Mouse (Mus musculus): ENCODE results near the gene Fau. TPM values are rescaled to one million over a fixed set of nuclear protein-coding genes. Genes with fewer than 3 reads are reported as not detected.

Fau gene
- polyA plus RNA-seq, 1 experiment from 2014 or later, result 781 TPM

DNA sequence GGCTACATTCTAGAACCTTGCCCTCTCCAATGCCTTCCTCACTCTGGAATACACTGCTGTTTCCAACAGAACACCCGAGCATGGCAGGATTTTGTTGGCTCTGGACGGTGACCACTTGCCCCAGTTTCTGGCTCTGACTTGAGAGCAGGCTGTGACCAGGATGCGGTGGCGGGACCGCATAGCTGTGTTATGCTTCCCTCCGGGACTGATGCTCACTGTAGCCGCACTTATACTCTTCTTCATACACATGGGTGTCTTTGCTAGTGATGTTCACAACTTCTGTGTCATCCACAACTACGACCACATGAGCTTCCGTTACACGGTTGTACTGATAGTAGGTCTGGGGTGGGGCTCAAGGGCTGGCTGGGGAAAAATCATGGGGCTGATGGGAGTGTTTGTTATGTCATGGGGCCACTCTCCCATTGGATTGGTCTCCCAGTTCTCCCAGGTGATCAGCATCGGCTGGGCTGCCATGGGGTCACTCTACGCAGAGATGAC, 22.4 kb downstream of the Fau start, which contains the start of gene Tmem262:
Tmem262 (plus strand) TSS at position 51 of the 498 bp plus-strand sequence.
- ATAC-seq (ENCODE audit: low FRiP score) (no peak), DNase-seq (ENCODE audit: low spot score, missing footprints) (no peak)
- Histone ChIP-seq H3K4me2 (no peak within 1 kb of the TSS), H3K27ac (ENCODE audit: low read depth, low read length) (no peak within 1 kb of the TSS), H3K9me3 (ENCODE audit: control insufficient read depth, low read length) (no peaks in the 10 kb centered on the region), H3K4me3 (ENCODE audit: low read depth, low read length) (no peak within 1 kb of the TSS), H3K4me1 (ENCODE audit: control insufficient read depth, insufficient read depth, low read length) (peaks cover 14% of the 10 kb centered on the region), H3K9ac (ENCODE audit: low read length) (no peak within 1 kb of the TSS), H3K36me3 (ENCODE audit: control insufficient read depth, insufficient read depth, low read length) (peaks cover 11% of the 10 kb centered on the region), H3K27me3 (ENCODE audit: control insufficient read depth, insufficient read depth, low read length) (no peaks in the 10 kb centered on the region)
- WGBS, result 93% methylated on average over 12 of the region's 12 CpGs

DNA sequence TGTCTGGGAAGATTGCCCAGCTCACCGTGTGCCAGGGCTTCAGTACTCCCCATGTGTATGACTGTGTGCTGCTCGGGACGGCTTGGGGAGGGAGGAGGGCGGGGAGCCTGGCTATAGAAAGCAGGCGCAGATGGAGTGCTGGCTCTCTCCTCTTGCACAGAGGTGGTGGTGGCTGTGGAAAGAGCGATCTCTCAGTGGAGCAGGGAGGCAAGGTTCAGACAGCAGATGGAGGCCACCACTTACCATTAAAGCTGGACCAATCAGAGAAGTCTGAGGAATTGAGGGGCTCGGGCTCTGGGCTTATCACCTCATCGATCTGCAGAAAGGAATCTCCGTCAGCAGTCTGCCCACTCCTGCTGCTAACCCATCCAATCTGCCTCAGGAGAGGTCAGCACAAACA, 24.5 kb downstream of the Fau start, which contains the start of gene Gm28374:
Gm28374 (minus strand) TSS at position 101 of the 400 bp plus-strand sequence.
- H3K4me1 ChIP-seq (ENCODE audit: control insufficient read depth, insufficient read depth, low read length), result peaks cover 12% of the 10 kb centered on the region
- DNase-seq (ENCODE audit: low spot score, missing footprints) (no peak), ATAC-seq (ENCODE audit: low FRiP score) (no peak)
- WGBS, result 91% methylated on average over 9 of the region's 9 CpGs
- H3K36me3 ChIP-seq (ENCODE audit: control insufficient read depth, insufficient read depth, low read length), result peaks cover 11% of the 10 kb centered on the region
- no peak within 1 kb of the TSS for H3K4me2 ChIP-seq
- no peak within 1 kb of the TSS for H3K27ac ChIP-seq (ENCODE audit: low read depth, low read length)
- H3K27me3 ChIP-seq (ENCODE audit: control insufficient read depth, insufficient read depth, low read length), result no peaks in the 10 kb centered on the region
- no peak within 1 kb of the TSS for H3K4me3 ChIP-seq (ENCODE audit: low read depth, low read length)
- no peaks in the 10 kb centered on the region for H3K9me3 ChIP-seq (ENCODE audit: control insufficient read depth, low read length)
- H3K9ac ChIP-seq (ENCODE audit: low read length), result no peak within 1 kb of the TSS

DNA sequence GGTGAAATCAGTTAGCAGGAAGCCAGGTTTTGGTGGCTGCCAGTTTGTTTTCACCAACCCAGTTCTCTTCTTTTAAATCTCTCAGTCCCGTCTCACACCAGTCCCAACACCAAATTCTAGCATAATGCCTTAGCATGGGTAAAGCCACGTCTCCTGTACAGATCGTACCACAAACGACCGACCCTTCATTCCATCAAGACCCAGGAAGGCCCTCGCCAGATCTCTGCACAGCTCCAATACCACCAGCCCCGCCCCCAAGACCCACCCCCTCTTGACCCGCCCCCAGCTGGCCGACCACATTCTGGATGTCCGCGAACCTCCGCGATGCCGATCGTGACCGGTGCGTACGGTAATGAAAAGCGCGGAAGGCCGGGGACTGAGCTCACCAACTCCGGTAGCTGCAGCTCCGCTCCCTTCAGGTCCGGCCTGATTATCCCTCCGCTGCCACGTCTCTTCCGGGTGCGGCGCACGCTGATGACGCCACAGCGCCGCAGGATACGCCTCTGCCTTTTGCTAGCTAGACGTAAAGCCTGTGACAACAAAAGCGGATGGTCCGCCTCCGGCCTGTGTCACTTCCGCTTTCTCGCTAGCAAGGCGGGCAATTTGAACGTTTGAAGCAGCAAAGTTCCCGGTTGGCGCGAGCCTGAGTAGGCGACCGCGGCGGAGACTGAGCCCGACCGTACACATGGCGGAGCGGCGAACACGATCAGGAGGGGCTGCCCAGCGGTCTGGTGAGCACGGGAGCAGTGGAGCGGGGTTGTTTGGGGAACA, 27.0 kb downstream of the Fau start, which contains the start of the genes Zfpl1 and Cdca5:
Zfpl1 (minus strand) TSS at position 479 of the 771 bp plus-strand sequence.
Cdca5 (plus strand) TSS at position 506 of the 771 bp plus-strand sequence.
- peak; percentile 92 for ATAC-seq (ENCODE audit: low FRiP score)
- Histone ChIP-seq H3K36me3 (ENCODE audit: control insufficient read depth, insufficient read depth, low read length) (peaks cover 12% of the 10 kb centered on the region), H3K27me3 (ENCODE audit: control insufficient read depth, insufficient read depth, low read length) (no peaks in the 10 kb centered on the region), H3K4me3 (ENCODE audit: low read depth, low read length) (peak within 1 kb of the TSS; percentile 80), H3K4me2 (peak within 1 kb of the TSS; percentile 80), H3K9ac (ENCODE audit: low read length) (peak within 1 kb of the TSS; percentile 77), H3K27ac (ENCODE audit: low read depth, low read length) (peak within 1 kb of the TSS; percentile 30; the same call in 1 of the 2 replicates), H3K9me3 (ENCODE audit: control insufficient read depth, low read length) (no peaks in the 10 kb centered on the region), H3K4me1 (ENCODE audit: control insufficient read depth, insufficient read depth, low read length) (peaks cover 12% of the 10 kb centered on the region)
- under 1% methylated on average over 58 of the region's 58 CpGs for WGBS
- DNase-seq (ENCODE audit: low spot score, missing footprints), result peak; percentile 100

DNA sequence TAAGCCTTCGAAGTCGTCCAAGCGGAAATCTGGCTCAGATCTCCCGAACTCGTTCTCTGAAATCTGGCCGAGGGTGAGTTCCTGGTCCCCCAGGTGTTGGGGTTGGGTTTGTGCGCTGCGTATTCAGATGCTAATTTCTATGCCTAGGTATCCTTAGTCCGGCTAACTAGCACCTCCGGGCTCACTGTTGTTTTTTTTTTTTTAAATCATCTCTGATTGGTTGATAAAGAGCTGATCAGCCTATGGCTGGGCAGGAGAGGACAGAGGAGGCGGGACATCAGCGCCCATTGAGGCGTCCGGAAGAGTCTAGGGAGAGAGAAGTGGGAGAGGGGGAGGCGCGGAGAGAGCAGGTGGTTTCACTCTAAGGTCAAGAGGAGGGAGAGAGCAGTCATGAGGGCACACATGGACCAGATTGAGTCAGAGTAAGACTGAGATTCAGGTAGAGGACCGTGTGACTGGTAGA, 27.8 kb downstream of the Fau start:
- Histone ChIP-seq H3K4me2 (peak overlapping the region; percentile 80), H3K27me3 (ENCODE audit: control insufficient read depth, insufficient read depth, low read length) (no peaks in the 10 kb centered on the region), H3K27ac (ENCODE audit: low read depth, low read length) (no peak overlapping the region; the same call in 1 of the 2 replicates), H3K36me3 (ENCODE audit: control insufficient read depth, insufficient read depth, low read length) (peaks cover 13% of the 10 kb centered on the region), H3K9ac (ENCODE audit: low read length) (peak overlapping the region; percentile 70), H3K9me3 (ENCODE audit: control insufficient read depth, low read length) (no peaks in the 10 kb centered on the region), H3K4me3 (ENCODE audit: low read depth, low read length) (peak overlapping the region; percentile 80), H3K4me1 (ENCODE audit: control insufficient read depth, insufficient read depth, low read length) (peaks cover 12% of the 10 kb centered on the region)
- ATAC-seq (ENCODE audit: low FRiP score) (peak; percentile 81), DNase-seq (ENCODE audit: low spot score, missing footprints) (peak; percentile 94)
- WGBS, result under 1% methylated on average over 17 of the region's 17 CpGs

DNA sequence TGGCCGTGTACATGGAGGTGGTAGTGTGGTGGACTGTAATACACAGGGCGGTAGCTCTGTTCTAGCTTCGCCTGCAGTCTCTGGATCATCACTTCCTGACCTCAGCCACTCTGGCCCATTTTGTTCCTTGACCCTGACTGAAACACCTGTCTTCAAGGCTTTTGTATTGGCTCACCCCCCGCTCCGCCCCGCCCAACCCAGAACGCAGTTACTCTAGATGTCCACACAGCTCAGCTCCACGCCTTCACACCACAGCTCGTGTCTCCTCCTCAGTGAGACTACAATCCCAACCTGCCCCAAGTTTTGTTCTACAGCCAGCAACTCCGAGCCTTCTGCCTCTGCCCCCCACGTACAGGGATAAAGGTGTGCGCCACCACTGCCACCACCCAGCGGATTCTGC, 31.2 kb downstream of the Fau start:
- no peak overlapping the region for H3K9ac ChIP-seq (ENCODE audit: low read length)
- no peaks in the 10 kb centered on the region for H3K27me3 ChIP-seq (ENCODE audit: control insufficient read depth, insufficient read depth, low read length)
- H3K4me2 ChIP-seq, result no peak overlapping the region
- ATAC-seq (ENCODE audit: low FRiP score) (no peak), DNase-seq (ENCODE audit: low spot score, missing footprints) (no peak)
- H3K9me3 ChIP-seq (ENCODE audit: control insufficient read depth, low read length), result no peaks in the 10 kb centered on the region
- H3K27ac ChIP-seq (ENCODE audit: low read depth, low read length), result no peak overlapping the region
- peaks cover 10% of the 10 kb centered on the region; the same call in 1 of the 2 replicates for H3K36me3 ChIP-seq (ENCODE audit: control insufficient read depth, insufficient read depth, low read length)
- H3K4me3 ChIP-seq (ENCODE audit: low read depth, low read length), result no peak overlapping the region
- peaks cover 8% of the 10 kb centered on the region for H3K4me1 ChIP-seq (ENCODE audit: control insufficient read depth, insufficient read depth, low read length)
- WGBS, result 96% methylated on average over 13 of the region's 13 CpGs

DNA sequence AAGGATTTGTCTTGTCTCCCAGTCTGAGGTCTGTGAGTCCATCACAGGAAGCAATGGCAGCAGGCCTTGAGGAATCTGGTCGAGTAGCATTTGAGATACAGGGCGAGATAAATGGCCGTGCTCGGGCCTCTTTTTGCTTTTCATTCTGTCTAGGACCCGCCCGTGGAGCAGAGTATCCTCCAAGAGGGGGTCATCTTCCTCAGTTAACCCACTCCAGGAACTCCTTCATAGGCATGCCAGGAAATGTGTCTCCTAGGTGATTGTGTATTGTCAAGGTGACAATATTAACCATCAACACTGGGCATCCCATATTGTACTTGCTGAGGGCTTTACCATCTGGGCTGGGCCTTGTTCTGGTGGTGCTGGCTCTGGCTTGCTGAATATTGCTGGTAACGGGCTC, 36.5 kb downstream of the Fau start, which contains the start of gene AC131692.1:
AC131692.1 (plus strand) TSS at position 301 of the 400 bp plus-strand sequence.
- Histone ChIP-seq H3K27ac (ENCODE audit: low read depth, low read length) (no peak within 1 kb of the TSS), H3K4me2 (no peak within 1 kb of the TSS), H3K9me3 (ENCODE audit: control insufficient read depth, low read length) (no peaks in the 10 kb centered on the region), H3K4me3 (ENCODE audit: low read depth, low read length) (no peak within 1 kb of the TSS), H3K4me1 (ENCODE audit: control insufficient read depth, insufficient read depth, low read length) (no peaks in the 10 kb centered on the region), H3K36me3 (ENCODE audit: control insufficient read depth, insufficient read depth, low read length) (peaks cover 15% of the 10 kb centered on the region), H3K9ac (ENCODE audit: low read length) (no peak within 1 kb of the TSS), H3K27me3 (ENCODE audit: control insufficient read depth, insufficient read depth, low read length) (no peaks in the 10 kb centered on the region)
- DNase-seq (ENCODE audit: low spot score, missing footprints), result no peak
- ATAC-seq (ENCODE audit: low FRiP score), result no peak
- WGBS, result 95% methylated on average over 7 of the region's 7 CpGs

DNA sequence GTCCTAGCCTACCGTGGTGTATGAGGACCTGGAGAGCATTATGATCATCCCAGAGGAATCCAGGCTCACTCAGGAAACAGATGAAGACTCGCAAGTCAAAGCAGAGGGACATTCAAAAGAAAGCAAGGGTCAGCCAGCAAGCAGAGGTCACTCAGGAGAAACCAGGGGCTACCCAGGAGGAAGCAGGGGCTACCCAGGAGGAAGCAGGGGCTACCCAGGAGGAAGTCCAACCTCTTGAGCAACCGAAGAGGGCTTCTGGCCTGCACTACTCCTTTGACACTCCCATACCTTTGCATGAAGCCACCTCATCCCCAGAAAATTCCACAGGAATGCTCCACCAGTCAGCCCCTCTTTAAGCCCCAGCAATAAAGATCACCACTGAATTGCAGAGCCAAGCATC, 40.2 kb downstream of the Fau start:
- peaks cover 6% of the 10 kb centered on the region for H3K36me3 ChIP-seq (ENCODE audit: control insufficient read depth, insufficient read depth, low read length)
- no peaks in the 10 kb centered on the region for H3K9me3 ChIP-seq (ENCODE audit: control insufficient read depth, low read length)
- ATAC-seq (ENCODE audit: low FRiP score) (no peak), DNase-seq (ENCODE audit: low spot score, missing footprints) (no peak)
- H3K27me3 ChIP-seq (ENCODE audit: control insufficient read depth, insufficient read depth, low read length), result no peaks in the 10 kb centered on the region
- no peak overlapping the region for H3K27ac ChIP-seq (ENCODE audit: low read depth, low read length)
- no peaks in the 10 kb centered on the region for H3K4me1 ChIP-seq (ENCODE audit: control insufficient read depth, insufficient read depth, low read length)
- 89% methylated on average over 3 of the region's 3 CpGs for WGBS
- H3K4me2 ChIP-seq, result no peak overlapping the region
- H3K9ac ChIP-seq (ENCODE audit: low read length), result no peak overlapping the region
- no peak overlapping the region for H3K4me3 ChIP-seq (ENCODE audit: low read depth, low read length)

DNA sequence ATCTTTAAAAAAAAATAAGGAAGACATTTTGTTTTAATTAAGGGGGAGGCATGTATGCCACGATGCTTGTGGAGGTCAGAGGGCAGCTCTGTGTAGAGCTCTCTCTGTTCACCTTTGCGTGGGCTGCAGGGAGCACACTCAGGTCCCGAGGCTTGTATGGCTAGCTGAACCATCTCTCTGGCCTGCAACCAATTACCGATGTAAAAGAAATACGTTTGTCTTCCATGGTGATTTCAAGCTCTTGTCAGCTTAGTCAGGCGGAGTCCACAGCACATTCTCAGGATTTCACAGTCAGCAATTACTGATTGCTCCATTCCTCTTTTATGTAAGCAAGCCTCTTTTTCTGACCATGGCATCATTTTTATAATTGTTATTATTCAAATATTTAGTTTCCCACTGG, 43.5 kb downstream of the Fau start:
- Histone ChIP-seq H3K4me1 (ENCODE audit: control insufficient read depth, insufficient read depth, low read length) (no peaks in the 10 kb centered on the region), H3K36me3 (ENCODE audit: control insufficient read depth, insufficient read depth, low read length) (no peaks in the 10 kb centered on the region; the same call in none of the 2 replicates), H3K27me3 (ENCODE audit: control insufficient read depth, insufficient read depth, low read length) (no peaks in the 10 kb centered on the region), H3K4me3 (ENCODE audit: low read depth, low read length) (no peak overlapping the region), H3K9me3 (ENCODE audit: control insufficient read depth, low read length) (no peaks in the 10 kb centered on the region), H3K27ac (ENCODE audit: low read depth, low read length) (no peak overlapping the region), H3K9ac (ENCODE audit: low read length) (no peak overlapping the region), H3K4me2 (no peak overlapping the region)
- ATAC-seq (ENCODE audit: low FRiP score), result no peak
- DNase-seq (ENCODE audit: low spot score, missing footprints), result peak; percentile 47
- WGBS, result 76% methylated on average over 6 of the region's 6 CpGs
